Mouse (Mus musculus): ENCODE measurements at regions not wholly inside any gene's neighbourhood (a gene's known extent, or its start where the extent isn't known, plus 50 kb on each side); places are given as distances from the start of the nearest gene placed in this dataset.
A peak's percentile ranks its signal among the peaks of the same experiment; 100 is the strongest.

- DNase-seq (ENCODE audit: low spot score): no peak
Observed at GRCm38 (mm10) chr14:25064190-25064947, 394.6 kb upstream of the Zmiz1 start.

GRCm38 (mm10) chr14:25067435-25067834 lies 391.6 kb upstream of the Zmiz1 start:
- no peak for DNase-seq (ENCODE audit: low spot score)

DNA sequence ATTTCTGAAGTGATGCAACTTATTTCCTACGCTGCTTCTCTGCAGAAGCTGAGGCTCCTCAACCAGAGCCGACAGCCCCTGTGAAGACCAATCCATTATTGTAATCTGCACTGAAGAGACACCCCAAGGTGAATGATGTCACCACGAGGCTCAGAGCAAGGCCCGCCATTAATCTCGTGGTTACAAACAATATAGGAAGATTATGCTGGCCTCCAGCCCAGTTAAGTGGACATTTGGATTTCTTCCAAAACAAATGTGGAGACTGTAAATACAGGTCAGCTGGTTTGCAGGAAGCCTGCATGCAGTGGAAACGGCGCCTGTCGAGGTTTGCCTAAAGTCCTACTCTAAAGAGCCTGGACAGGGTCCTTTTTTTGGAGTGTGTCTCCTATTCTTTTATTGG lies 390.6 kb upstream of the Zmiz1 start:
- DNase-seq (ENCODE audit: low spot score): no peak

GRCm38 (mm10) chr14:25073143-25073542 lies 385.8 kb upstream of the Zmiz1 start:
- no peak for DNase-seq (ENCODE audit: low spot score)

GRCm38 (mm10) chr14:25074022-25074800 lies 384.8 kb upstream of the Zmiz1 start:
- no peak for DNase-seq (ENCODE audit: low spot score)

DNA sequence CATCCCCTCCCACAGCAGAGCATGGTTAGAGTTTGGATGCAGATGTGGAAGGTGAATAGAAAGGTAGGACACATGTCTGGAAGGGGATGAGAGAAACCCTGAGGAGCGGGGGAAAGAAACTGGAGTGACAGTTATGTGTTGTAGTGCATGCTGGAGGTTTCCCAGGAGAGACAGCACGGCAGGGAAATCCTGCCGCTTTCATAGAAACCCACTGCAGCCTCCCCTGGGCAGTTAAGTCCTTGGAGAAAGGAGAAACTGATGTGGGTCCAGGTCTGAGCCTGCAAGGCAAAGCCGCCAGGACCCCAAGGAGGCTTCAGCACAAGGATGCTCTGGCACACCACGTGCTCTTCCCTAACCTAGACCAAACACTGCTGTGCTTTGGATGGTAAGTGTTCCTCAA lies 384.1 kb upstream of the Zmiz1 start:
- no peak for DNase-seq (ENCODE audit: low spot score)

GRCm38 (mm10) chr14:25080431-25080830 lies 378.6 kb upstream of the Zmiz1 start:
- no peak for DNase-seq (ENCODE audit: low spot score)

DNA sequence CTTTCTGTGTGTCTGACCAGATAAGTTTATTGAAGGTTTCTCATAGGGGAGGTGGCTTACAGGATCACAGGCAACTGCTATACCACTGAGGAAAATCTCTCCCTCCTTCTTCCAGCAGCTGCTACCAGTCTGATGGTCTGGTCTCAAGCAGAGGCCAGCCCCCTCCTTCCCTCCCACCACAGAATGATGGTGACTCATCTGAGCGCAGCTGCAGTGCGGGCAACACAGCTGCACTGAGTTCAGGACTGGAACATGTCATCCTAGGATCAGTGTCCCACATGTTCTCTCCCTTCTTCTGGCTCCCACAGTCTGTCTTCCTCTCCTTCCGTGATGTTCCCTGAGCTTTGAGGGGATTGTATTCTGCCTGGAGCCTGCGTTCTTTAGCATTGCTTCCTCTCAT lies 375.1 kb upstream of the Zmiz1 start:
- DNase-seq (ENCODE audit: low spot score): no peak

DNA sequence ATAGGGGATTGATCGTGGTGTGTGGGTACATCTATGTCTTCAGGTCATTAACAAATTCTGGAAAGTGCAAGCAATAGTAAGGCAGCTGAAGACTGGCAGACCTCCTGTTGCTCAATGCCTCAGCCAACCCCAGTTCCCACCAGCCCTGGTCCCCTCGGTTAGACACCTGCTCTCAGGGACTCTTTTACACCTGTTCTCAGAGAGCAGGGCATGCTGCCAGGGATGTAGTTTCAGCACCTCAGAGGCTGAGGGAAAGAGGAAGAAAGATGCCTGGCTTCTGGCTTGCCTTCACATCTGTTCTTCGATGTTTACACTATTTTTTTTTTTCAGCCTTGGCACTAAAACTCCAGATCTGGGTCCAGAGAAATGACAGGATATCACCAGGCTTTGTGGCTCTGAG lies 362.2 kb upstream of the Zmiz1 start:
- no peak for DNase-seq (ENCODE audit: low spot score)

GRCm38 (mm10) chr14:25105391-25105790 lies 353.6 kb upstream of the Zmiz1 start:
- no peak for DNase-seq (ENCODE audit: low spot score)

- DNase-seq (ENCODE audit: low spot score): no peak
Observed at GRCm38 (mm10) chr14:25106451-25106850, 352.5 kb upstream of the Zmiz1 start.

GRCm38 (mm10) chr14:25108101-25108652 lies 350.8 kb upstream of the Zmiz1 start:
- no peak for DNase-seq (ENCODE audit: low spot score)

DNA sequence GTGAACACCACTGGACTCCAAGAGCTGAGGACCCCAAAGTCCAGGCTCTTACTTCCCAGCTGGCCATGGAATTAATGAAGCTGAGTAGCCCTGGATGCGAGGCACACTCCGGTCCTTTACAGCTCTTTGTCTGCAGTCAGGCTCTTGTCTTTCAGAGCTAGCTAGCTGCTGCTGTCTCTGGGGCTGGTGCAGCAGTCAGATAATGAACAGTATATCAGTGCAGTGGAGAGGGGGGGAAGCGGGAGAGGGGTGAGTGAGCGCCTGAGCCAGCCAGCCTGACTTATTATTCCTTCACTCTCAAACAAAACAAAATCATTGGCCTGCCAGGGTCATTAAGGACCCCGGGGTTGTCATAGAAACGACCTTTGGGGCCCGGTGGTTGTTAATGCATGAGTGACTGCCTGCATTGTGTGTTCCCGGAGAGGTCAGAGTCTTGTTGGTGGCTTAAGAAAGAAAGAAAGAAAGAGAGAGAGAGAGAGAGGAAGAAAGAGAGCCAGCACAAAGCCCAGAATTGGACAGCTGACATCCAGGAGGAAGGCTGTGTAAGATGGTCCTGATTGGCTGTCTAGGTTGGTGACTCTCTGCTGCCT lies 350.2 kb upstream of the Zmiz1 start:
- no peak for DNase-seq (ENCODE audit: low spot score)

GRCm38 (mm10) chr14:25109691-25110090 lies 349.3 kb upstream of the Zmiz1 start:
- DNase-seq (ENCODE audit: low spot score): no peak

DNA sequence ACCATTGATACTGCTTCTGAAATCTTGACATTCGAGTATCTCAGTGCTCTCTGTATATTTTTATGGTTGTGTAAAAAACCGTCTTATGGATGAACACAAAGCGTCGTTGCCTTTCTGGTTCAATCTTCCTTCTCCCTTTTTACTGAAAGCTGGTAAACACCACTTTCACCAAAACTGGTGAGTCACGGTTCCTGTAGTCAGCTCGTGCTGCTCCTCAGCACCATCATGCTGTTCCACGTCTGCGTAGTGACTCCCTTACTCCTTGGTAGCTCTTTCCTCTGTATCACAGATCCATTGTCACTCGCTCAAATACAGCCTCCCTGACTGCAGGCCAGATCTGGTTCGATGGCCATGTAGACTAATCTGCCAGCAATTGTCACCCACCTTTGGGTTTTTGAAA lies 346.2 kb upstream of the Zmiz1 start:
- no peak for DNase-seq (ENCODE audit: low spot score)

DNA sequence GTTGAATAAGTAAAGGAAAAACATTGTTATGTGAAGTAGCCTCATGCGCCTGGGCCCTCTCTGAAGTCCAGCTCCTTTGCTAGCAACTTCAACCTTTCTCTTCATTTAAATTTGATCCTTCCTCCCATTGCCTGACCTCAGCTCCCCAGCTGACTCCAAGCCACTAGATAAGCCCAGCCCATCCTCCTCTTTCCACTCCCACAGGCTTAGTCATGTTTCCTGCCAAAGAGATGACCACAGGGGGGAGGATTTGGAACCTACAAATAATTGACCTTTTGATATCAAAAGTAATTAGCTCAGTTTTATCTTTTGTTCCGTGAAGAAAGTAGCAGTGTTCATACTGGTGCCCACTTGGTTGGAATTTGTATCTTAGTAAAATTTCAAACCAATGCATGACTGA lies 345.7 kb upstream of the Zmiz1 start:
- no peak for DNase-seq (ENCODE audit: low spot score)

DNA sequence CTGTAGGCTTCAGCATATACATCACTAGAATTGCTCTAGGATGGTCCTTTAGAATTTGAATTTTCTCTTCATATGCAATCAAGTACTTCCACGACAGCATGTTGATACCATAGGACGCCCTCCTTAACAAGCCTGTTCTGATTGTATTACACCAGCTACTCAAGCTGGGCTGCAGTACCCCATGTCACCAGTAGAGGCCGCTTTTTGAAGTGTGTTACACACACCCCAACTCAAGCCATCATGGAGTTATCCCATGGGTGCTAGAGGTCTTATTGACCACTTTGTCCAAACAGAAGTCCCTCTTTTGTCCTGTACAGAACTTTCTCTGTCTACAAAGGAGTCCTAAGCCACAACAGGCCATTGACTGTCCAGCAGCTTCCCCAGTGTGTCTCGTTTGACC lies 342.6 kb upstream of the Zmiz1 start:
- peak; percentile 47 for DNase-seq (ENCODE audit: low spot score)

DNA sequence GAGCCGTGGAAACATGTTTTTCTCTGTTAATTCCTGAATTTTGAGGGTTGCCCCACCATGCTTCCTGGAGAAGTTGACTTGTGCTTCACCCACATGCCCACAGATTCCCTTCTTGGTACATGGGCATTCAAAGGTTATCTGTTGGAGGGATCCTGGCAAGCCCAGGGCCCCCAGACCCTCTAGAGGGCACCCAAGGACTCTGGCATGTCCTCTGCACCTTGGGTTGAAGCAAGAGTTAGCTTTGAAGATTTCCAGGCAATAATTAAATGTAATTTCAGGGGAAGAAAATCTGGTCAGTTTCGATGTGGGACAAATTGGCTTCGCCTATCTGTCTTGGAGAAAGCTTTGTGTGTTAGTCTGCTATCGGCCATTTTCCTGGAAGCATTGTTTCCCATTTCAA lies 339.0 kb upstream of the Zmiz1 start:
- no peak for DNase-seq (ENCODE audit: low spot score)

DNA sequence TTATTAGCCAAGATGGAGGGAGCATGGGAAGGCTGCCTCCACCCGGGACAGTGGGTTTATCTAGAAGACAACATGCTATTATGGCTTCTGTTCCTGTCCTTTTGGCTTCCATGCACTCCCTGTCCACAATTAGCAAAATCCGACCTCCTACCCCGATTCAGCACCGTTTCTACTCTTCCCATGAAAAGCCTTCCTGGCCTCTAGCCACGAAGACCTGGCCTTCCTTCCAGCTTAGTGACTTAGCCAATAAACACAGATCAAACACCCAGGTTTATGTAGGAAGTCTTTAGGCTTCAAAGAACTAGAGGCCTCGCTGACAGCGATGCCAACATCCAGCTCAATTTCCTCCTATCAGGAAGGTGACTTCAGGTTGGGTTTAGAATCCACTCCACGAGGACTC lies 338.5 kb upstream of the Zmiz1 start:
- no peak for DNase-seq (ENCODE audit: low spot score)

DNA sequence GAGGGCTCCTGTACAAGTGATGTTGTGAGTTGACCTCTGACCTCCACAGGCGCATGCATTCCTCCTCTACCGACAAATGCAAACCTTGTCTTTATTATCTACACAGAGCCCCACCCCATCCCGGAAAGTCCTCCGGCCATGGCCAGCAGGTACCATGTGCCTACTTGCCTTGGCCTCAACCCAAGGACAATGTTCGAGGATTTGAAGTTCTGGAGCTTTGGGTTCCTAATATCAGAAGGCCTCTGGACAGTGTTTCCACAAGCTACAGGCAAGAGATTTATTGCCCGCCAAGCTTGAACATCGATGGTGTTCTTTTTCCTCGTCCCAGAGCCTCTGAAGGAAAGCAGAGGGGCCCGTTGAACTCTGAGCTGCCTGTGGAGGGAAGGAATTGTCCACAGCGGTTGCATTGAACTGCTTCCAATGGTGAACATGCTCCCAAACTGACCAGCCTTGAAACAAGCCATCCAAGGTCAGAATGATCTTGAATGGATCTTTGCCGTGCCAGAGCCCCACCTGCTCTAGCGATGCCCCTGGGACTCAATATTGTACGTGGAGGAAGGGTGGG lies 335.9 kb upstream of the Zmiz1 start:
- no peak for DNase-seq (ENCODE audit: low spot score)

DNA sequence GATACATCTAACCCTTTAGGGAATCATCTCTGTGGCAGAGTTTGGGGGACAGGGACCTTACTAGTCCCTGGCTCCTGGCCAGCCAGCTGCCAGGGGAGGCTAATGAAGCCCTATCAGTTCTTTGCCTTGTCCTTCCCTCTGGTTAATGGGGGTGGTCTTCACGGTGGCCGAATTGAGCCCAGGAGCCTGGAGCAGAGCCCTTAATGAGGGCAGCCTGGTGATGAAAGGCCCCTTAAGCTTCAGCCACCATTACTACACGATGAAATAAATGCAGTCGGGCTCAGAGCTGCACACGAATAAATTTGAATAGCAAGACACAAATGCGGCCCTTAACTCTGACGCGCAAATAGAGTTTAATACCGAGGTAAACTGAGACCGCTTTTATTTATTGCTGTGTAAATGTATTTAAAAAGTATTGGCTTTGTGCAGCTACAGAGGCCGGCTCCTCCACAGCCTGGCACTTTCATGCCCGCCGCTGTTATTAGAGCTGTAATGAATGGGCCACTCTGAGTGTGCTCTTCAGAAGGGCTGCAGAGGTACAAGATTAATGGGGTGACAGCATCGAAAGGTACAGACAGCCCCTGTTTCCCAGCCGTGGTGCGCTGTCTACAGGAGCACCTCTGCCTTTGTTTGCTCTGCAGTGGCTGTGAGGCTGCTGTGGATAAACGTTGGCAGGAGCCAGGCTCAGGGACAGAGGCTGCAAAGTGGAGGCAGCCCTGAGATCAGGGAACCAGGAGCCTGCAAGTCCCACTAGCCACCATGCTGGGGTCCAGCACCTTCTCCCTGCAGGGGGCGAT lies 335.2 kb upstream of the Zmiz1 start:
- no peak for DNase-seq (ENCODE audit: low spot score)

DNA sequence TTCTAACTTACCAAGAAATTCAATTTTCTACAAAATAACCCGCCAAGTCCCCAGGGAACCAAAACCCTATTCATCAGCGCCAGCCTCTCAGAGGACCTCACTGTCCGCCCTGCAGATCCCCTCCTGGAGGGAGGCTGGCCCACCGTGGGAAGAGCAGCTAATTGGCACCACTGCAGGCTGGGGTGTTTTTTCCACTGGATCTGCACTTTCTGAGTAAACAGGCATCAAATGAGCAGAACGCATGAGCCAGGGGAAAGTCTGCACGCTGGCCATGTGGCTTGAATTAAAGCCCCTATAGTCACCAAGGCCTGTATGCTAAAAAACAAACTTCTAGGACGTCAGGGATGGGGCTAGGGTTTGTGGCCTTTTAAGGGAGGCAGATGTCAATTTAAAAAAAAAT lies 332.4 kb upstream of the Zmiz1 start:
- DNase-seq (ENCODE audit: low spot score): no peak

Measured in c-Kit-positive CD71-positive TER-119-positive erythroid progenitor cells, embryonic 14.5 days (primary cell).